ENCODE assay signal across 8 mouse cellular contexts in the genomic region with DNA sequence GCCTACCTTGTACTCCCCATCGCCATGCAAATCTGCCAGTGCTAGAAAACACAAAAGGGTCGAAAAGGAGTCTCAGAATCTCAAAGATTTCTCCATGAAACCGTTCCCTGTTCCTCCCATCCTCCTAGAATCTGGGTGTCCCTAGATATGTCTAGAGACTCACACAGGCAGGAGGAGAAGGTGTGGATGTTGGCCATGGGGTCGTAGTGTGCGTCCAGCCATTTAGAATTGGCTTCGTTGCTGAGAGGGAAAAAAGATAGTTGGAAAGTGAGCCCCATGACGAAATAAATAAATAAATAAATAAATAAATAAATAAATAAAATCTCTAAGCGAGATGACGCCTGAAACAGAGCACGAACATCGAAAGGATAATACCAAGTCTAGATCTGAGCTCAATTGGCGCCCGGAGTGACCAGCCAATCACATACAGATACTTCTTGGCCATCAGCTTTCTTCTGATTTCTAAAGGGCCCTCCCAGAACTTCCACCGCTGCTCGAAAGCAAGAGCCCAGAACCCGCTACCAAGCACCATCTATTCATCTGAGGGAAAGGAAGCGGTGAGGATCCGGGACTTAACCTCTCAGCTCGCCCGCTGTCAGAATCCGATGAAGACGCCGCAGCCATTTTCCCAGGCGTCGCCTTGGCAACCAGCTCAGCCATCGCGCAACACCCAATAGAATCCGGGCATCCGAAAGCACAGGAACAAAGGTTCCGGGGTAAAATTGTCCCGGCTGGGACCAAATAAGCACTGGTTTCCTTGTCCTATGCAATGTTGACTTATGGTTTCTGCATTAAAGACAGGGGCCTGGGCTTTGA. TPM values are rescaled to one million over a fixed set of nuclear protein-coding genes. Genes with fewer than 3 reads are reported as not detected.
DNase-seq lines count a peak whose midpoint lies in the region; ATAC-seq and TF ChIP-seq lines count a peak whose summit lies in the region.

A gene (minus strand): TSS at position 650 of the 816 bp plus-strand sequence.

- DNase-seq in c-Kit-positive CD71-positive TER-119-positive erythroid progenitor cells, embryonic 14.5 days (ENCODE audit: low spot score): peak; percentile 82
- peak; percentile 66 for DNase-seq in heart, postnatal 0 days (ENCODE audit: low spot score)
- peak; percentile 80 to 90 for DNase-seq in kidney, postnatal 36 days
- DNase-seq in neural tube, embryonic 11.5 days (ENCODE audit: low spot score): peak; percentile 86

- no peaks in the 10 kb centered on the region for H3K27me3 ChIP-seq in E14TG2a.4 (ENCODE audit: insufficient read depth, low read length)
- no peaks in the 10 kb centered on the region for H3K27me3 ChIP-seq in forebrain, embryonic 12.5 days
- H3K27me3 ChIP-seq in heart, postnatal 0 days (ENCODE audit: control insufficient read depth, insufficient read depth, low read length): no peaks in the 10 kb centered on the region
- H3K27me3 ChIP-seq in liver, embryonic 15.5 days: no peaks in the 10 kb centered on the region
- no peaks in the 10 kb centered on the region for H3K27me3 ChIP-seq in neural tube, embryonic 11.5 days (ENCODE audit: control insufficient read depth, insufficient read depth, low read length)
- H3K27me3 ChIP-seq in stomach, embryonic 16.5 days (ENCODE audit: control insufficient read depth, insufficient read depth, low read length): no peaks in the 10 kb centered on the region

- WGBS in forebrain, embryonic 12.5 days: 8% methylated on average over 31 of the region's 31 CpGs
- WGBS in heart, postnatal 0 days: 8% methylated on average over 31 of the region's 31 CpGs
- 8% methylated on average over 31 of the region's 31 CpGs for WGBS in liver, embryonic 15.5 days (ENCODE audit: insufficient replicate concordance)
- 9% methylated on average over 31 of the region's 31 CpGs for WGBS in neural tube, embryonic 11.5 days
- WGBS in stomach, embryonic 16.5 days: 8% methylated on average over 31 of the region's 31 CpGs

- peaks cover 56% of the 10 kb centered on the region for H3K36me3 ChIP-seq in E14TG2a.4 (ENCODE audit: insufficient read depth, low read length)
- peaks cover 56% of the 10 kb centered on the region for H3K36me3 ChIP-seq in forebrain, embryonic 12.5 days (replicated peaks)
- H3K36me3 ChIP-seq in heart, postnatal 0 days (replicated peaks; ENCODE audit: control insufficient read depth, insufficient read depth, low read length): peaks cover 32% of the 10 kb centered on the region
- H3K36me3 ChIP-seq in liver, embryonic 15.5 days (replicated peaks): peaks cover 26% of the 10 kb centered on the region
- peaks cover 6% of the 10 kb centered on the region for H3K36me3 ChIP-seq in neural tube, embryonic 11.5 days (ENCODE audit: control insufficient read depth, insufficient read depth, low read length)
- peaks cover 11% of the 10 kb centered on the region for H3K36me3 ChIP-seq in stomach, embryonic 16.5 days (ENCODE audit: control insufficient read depth, insufficient read depth, low read length)

- no peak for TF ChIP-seq CTCF in E14TG2a.4 (conservative IDR thresholded peaks at IDR 0.05; ENCODE audit: low read length)
- no peak for TF ChIP-seq CTCF in heart, postnatal 0 days (IDR thresholded peaks at IDR 0.05; ENCODE audit: low read depth)

- ATAC-seq in forebrain, embryonic 12.5 days (ENCODE audit: low FRiP score): peak; percentile 86
- ATAC-seq in heart, postnatal 0 days (ENCODE audit: insufficient read depth, low read depth): peak; percentile 66; the same call in 1 of the 2 replicates
- peak; percentile 41; the same call in 1 of the 2 replicates for ATAC-seq in liver, embryonic 15.5 days (ENCODE audit: insufficient read depth)
- peak; percentile 55; the same call in 1 of the 2 replicates for ATAC-seq in neural tube, embryonic 11.5 days (ENCODE audit: insufficient read depth, low FRiP score, low TSS enrichment)
- peak; percentile 39; the same call in 1 of the 2 replicates for ATAC-seq in stomach, embryonic 16.5 days (ENCODE audit: insufficient read depth, low FRiP score)

- H3K4me2 ChIP-seq in forebrain, embryonic 12.5 days: peak within 1 kb of the TSS; percentile 65
- peak within 1 kb of the TSS; percentile 65 for H3K4me2 ChIP-seq in heart, postnatal 0 days (ENCODE audit: low read depth, low read length)
- peak within 1 kb of the TSS; percentile 87 for H3K4me2 ChIP-seq in liver, embryonic 15.5 days
- H3K4me2 ChIP-seq in neural tube, embryonic 11.5 days (ENCODE audit: low read depth): peak within 1 kb of the TSS; percentile 71
- H3K4me2 ChIP-seq in stomach, embryonic 16.5 days (ENCODE audit: low read depth, low read length): peak within 1 kb of the TSS; percentile 66

- no peak for TF ChIP-seq EP300 in heart, postnatal 0 days (IDR thresholded peaks at IDR 0.05; ENCODE audit: low read depth)

- peak within 1 kb of the TSS; percentile 86 for H3K4me3 ChIP-seq in E14TG2a.4 (replicated peaks; ENCODE audit: low read length)
- peak within 1 kb of the TSS; percentile 63 for H3K4me3 ChIP-seq in forebrain, embryonic 12.5 days (replicated peaks)
- H3K4me3 ChIP-seq in heart, postnatal 0 days (ENCODE audit: low read depth, low read length): peak within 1 kb of the TSS; percentile 55
- peak within 1 kb of the TSS; percentile 76 for H3K4me3 ChIP-seq in liver, embryonic 15.5 days (replicated peaks)
- peak within 1 kb of the TSS; percentile 66 for H3K4me3 ChIP-seq in neural tube, embryonic 11.5 days (ENCODE audit: low read depth, low read length)
- H3K4me3 ChIP-seq in stomach, embryonic 16.5 days (replicated peaks; ENCODE audit: low read length): peak within 1 kb of the TSS; percentile 67

- H3K9me3 ChIP-seq in E14TG2a.4 (ENCODE audit: low read length): no peaks in the 10 kb centered on the region
- H3K9me3 ChIP-seq in forebrain, embryonic 12.5 days: no peaks in the 10 kb centered on the region
- H3K9me3 ChIP-seq in heart, postnatal 0 days (replicated peaks; ENCODE audit: control insufficient read depth, low read length): no peaks in the 10 kb centered on the region
- no peaks in the 10 kb centered on the region for H3K9me3 ChIP-seq in liver, embryonic 15.5 days (replicated peaks)
- no peaks in the 10 kb centered on the region for H3K9me3 ChIP-seq in neural tube, embryonic 11.5 days (ENCODE audit: control insufficient read depth, low read length)
- no peaks in the 10 kb centered on the region for H3K9me3 ChIP-seq in stomach, embryonic 16.5 days (replicated peaks; ENCODE audit: control insufficient read depth, low read length)

- peak within 1 kb of the TSS; percentile 66 for H3K27ac ChIP-seq in forebrain, embryonic 12.5 days
- H3K27ac ChIP-seq in heart, postnatal 0 days (ENCODE audit: low read depth): no peak within 1 kb of the TSS
- no peak within 1 kb of the TSS for H3K27ac ChIP-seq in liver, embryonic 15.5 days (replicated peaks)
- H3K27ac ChIP-seq in neural tube, embryonic 11.5 days (ENCODE audit: low read depth, low read length): no peak within 1 kb of the TSS
- no peak within 1 kb of the TSS for H3K27ac ChIP-seq in stomach, embryonic 16.5 days (ENCODE audit: low read length)

- peaks cover 21% of the 10 kb centered on the region for H3K4me1 ChIP-seq in E14TG2a.4 (replicated peaks; ENCODE audit: low read depth, low read length)
- H3K4me1 ChIP-seq in forebrain, embryonic 12.5 days: peaks cover 13% of the 10 kb centered on the region
- H3K4me1 ChIP-seq in heart, postnatal 0 days (ENCODE audit: control insufficient read depth, insufficient read depth): no peaks in the 10 kb centered on the region; the same call in 1 of the 2 replicates
- peaks cover 13% of the 10 kb centered on the region for H3K4me1 ChIP-seq in liver, embryonic 15.5 days (replicated peaks)
- H3K4me1 ChIP-seq in neural tube, embryonic 11.5 days (ENCODE audit: control insufficient read depth, insufficient read depth, low read length): peaks cover 5% of the 10 kb centered on the region; the same call in 1 of the 2 replicates
- peaks cover 3% of the 10 kb centered on the region; the same call in 1 of the 2 replicates for H3K4me1 ChIP-seq in stomach, embryonic 16.5 days (ENCODE audit: control insufficient read depth, insufficient read depth, low read length)

- peak within 1 kb of the TSS; percentile 66 for H3K9ac ChIP-seq in forebrain, embryonic 12.5 days
- H3K9ac ChIP-seq in heart, postnatal 0 days (replicated peaks; ENCODE audit: low read depth, low read length): peak within 1 kb of the TSS; percentile 7; the same call in 1 of the 2 replicates
- peak within 1 kb of the TSS; percentile 61 for H3K9ac ChIP-seq in liver, embryonic 15.5 days
- H3K9ac ChIP-seq in neural tube, embryonic 11.5 days (ENCODE audit: low read length): peak within 1 kb of the TSS; percentile 67
- H3K9ac ChIP-seq in stomach, embryonic 16.5 days (ENCODE audit: low read length): peak within 1 kb of the TSS; percentile 62

RNA-seq across cellular contexts. Expression of the gene that starts here (rescaled TPM):
- 6.8 and 8.0 TPM in 2 replicates for polyA plus RNA-seq in forebrain, embryonic 12.5 days (2016; fragmentation: Nextera tagmentation; extraction: Ambion mirVana)
- total RNA-seq in heart, postnatal 0 days (2014; rRNA removed; ENCODE audit: low replicate concordance): 5.4 and 5.8 TPM in 2 replicates
- polyA plus RNA-seq in heart, postnatal 0 days (2015; fragmentation: Nextera tagmentation; extraction: Ambion mirVana): 1.1 and 1.4 TPM in 2 replicates
- 1.0 TPM in 2 replicates for polyA plus RNA-seq in liver, embryonic 15.5 days (2015; fragmentation: Nextera tagmentation; extraction: Ambion mirVana)
- polyA plus RNA-seq in neural tube, embryonic 11.5 days (2014; fragmentation: Nextera tagmentation; extraction: Ambion mirVana): 4.8 and 7.9 TPM in 2 replicates
- polyA plus RNA-seq in stomach, embryonic 16.5 days (2015; fragmentation: Nextera tagmentation; extraction: Ambion mirVana): 2.8 and 3.6 TPM in 2 replicates

Comparison
In these comparisons a context has a peak if more than half of its experiments do, and no peak if none do; other contexts are left out.
1. H3K9ac ChIP-seq: peak in every context shown above with its lines; median percentile 67 in neural tube, embryonic 11.5 days; 66 in forebrain, embryonic 12.5 days; 62 in stomach, embryonic 16.5 days; 61 in liver, embryonic 15.5 days; 7 in heart, postnatal 0 days.